25 mouse cellular contexts compared by ENCODE assay signal in genomic region chr8:109662328-109662727, GRCm38 (mm10). TPM values are rescaled to one million over a fixed set of nuclear protein-coding genes. Genes with fewer than 3 reads are reported as not detected.
DNase-seq lines count a peak whose midpoint lies in the region; ATAC-seq and TF ChIP-seq lines count a peak whose summit lies in the region.
"Had no signal": no experiment of that assay in that cellular context is flagged by ENCODE, and none has a peak within 500 bp of the region (broad histone marks: within the 10 kb centered on the region; RNA-seq: fewer than 3 reads in every experiment).

No protein-coding gene starts in this region.

- H3K4me1 ChIP-seq in heart, embryonic 12.5 days (replicated peaks) = no peaks in the 10 kb centered on the region
- no peaks in the 10 kb centered on the region for H3K4me1 ChIP-seq in limb, embryonic 10.5 days
- H3K4me1 ChIP-seq: forebrain, embryonic 10.5 days; forebrain, embryonic 13.5 days; heart, embryonic 13.5 days had no signal

- H3K4me3 ChIP-seq in heart, embryonic 12.5 days = no peak overlapping the region
- no peak overlapping the region for H3K4me3 ChIP-seq in layer of hippocampus, adult 2 months
- H3K4me3 ChIP-seq in limb, embryonic 10.5 days = no peak overlapping the region
- H3K4me3 ChIP-seq: forebrain, embryonic 10.5 days; forebrain, embryonic 13.5 days; heart, embryonic 13.5 days had no signal

- 78% methylated on average over 3 of the region's 3 CpGs for WGBS in heart, embryonic 12.5 days
- WGBS in limb, embryonic 10.5 days = 87% methylated on average over 3 of the region's 3 CpGs

- no peak overlapping the region for H3K4me2 ChIP-seq in heart, embryonic 12.5 days
- H3K4me2 ChIP-seq: forebrain, embryonic 13.5 days; heart, embryonic 13.5 days; hindbrain, embryonic 14.5 days had no signal

- no peaks in the 10 kb centered on the region for H3K9me3 ChIP-seq in heart, embryonic 12.5 days (replicated peaks)
- H3K9me3 ChIP-seq in limb, embryonic 10.5 days (replicated peaks) = no peaks in the 10 kb centered on the region
- H3K9me3 ChIP-seq: forebrain, embryonic 10.5 days; forebrain, embryonic 13.5 days; heart, embryonic 13.5 days had no signal

- DNase-seq in heart, adult 11 months = peak; percentile 9
- DNase-seq in layer of hippocampus, adult 2 months (ENCODE audit: low spot score in 2 of 2) = peak; percentile 73 to 77
- peak; percentile 72 for DNase-seq in layer of hippocampus, adult 9-11 months
- no peak for DNase-seq in cerebellum, postnatal 14 days
- DNase-seq in limb, embryonic 10.5 days (ENCODE audit: low spot score) = no peak
- no peak for DNase-seq in ovary, postnatal 10 days (ENCODE audit: low spot score)
- DNase-seq: adrenal gland, adult 8-10 months; adrenal gland, postnatal 25 days; cerebellum, adult 2 months; cerebellum, adult 9-11 months; cerebellum, postnatal 36 days; gastrocnemius, postnatal 10 days; gastrocnemius, postnatal 36 days; heart, adult 18-20 months; heart, postnatal 14 days; heart, postnatal 4 days had no signal

- H3K27ac ChIP-seq in heart, embryonic 12.5 days (ENCODE audit: poor library complexity, severe bottlenecking) = no peak overlapping the region
- peak overlapping the region; percentile 87 for H3K27ac ChIP-seq in layer of hippocampus, adult 2 months
- no peak overlapping the region for H3K27ac ChIP-seq in limb, embryonic 10.5 days
- H3K27ac ChIP-seq: forebrain, embryonic 10.5 days; forebrain, embryonic 13.5 days; heart, embryonic 13.5 days; hindbrain, embryonic 14.5 days; hindbrain, postnatal 0 days had no signal

- no peak for TF ChIP-seq CTCF in layer of hippocampus, adult 2 months (conservative IDR thresholded peaks at IDR 0.05)

- no peak for ATAC-seq in heart, embryonic 12.5 days (ENCODE audit: insufficient number of reproducible peaks, low FRiP score)
- ATAC-seq: activated CD4-positive, CD25-positive, alpha-beta regulatory T cell, adult 4 months; forebrain, embryonic 13.5 days; forebrain, embryonic 16.5 days; hindbrain, postnatal 0 days had no signal

- H3K36me3 ChIP-seq in heart, embryonic 12.5 days = peaks cover 5% of the 10 kb centered on the region; the same call in 1 of the 2 replicates
- peaks cover 3% of the 10 kb centered on the region for H3K36me3 ChIP-seq in limb, embryonic 10.5 days

- no peak overlapping the region for H3K9ac ChIP-seq in heart, embryonic 12.5 days
- H3K9ac ChIP-seq: forebrain, embryonic 13.5 days; heart, embryonic 13.5 days; hindbrain, embryonic 14.5 days had no signal

- H3K27me3 ChIP-seq in heart, embryonic 12.5 days (replicated peaks) = no peaks in the 10 kb centered on the region
- H3K27me3 ChIP-seq in limb, embryonic 10.5 days (ENCODE audit: low read depth, poor library complexity, severe bottlenecking) = no peaks in the 10 kb centered on the region
- H3K27me3 ChIP-seq: forebrain, embryonic 13.5 days; heart, embryonic 13.5 days had no signal

RNA-seq across cellular contexts. Expression of gene Ist1, which starts 30.7 kb away (rescaled TPM):
- 92.8 and 96.2 TPM in 2 replicates for polyA plus RNA-seq in heart, embryonic 12.5 days (2016; fragmentation: Nextera tagmentation; extraction: Ambion mirVana)
- total RNA-seq in layer of hippocampus, adult 2 months (2021) = 10 to 100 TPM; 87.0 to 94.9 TPM
- 134 and 153 TPM in 2 replicates for polyA plus RNA-seq in limb, embryonic 10.5 days (2016; fragmentation: Nextera tagmentation; extraction: Ambion mirVana)

RNA-seq across cellular contexts. Expression of gene Zfp821, which starts 43.0 kb away (rescaled TPM):
- 25.0 and 26.9 TPM in 2 replicates for polyA plus RNA-seq in heart, embryonic 12.5 days (2016; fragmentation: Nextera tagmentation; extraction: Ambion mirVana)
- 10 to 100 TPM; 47.0 to 47.6 TPM for total RNA-seq in layer of hippocampus, adult 2 months (2021)
- polyA plus RNA-seq in limb, embryonic 10.5 days (2016; fragmentation: Nextera tagmentation; extraction: Ambion mirVana) = 34.8 and 42.5 TPM in 2 replicates

RNA-seq across cellular contexts. Expression of gene Pkd1l3, which starts 48.0 kb away (rescaled TPM):
- 0.05 and 0.32 TPM in 2 replicates for polyA plus RNA-seq in heart, embryonic 12.5 days (2016; fragmentation: Nextera tagmentation; extraction: Ambion mirVana)
- 1 to 10 TPM; 2.3 to 2.8 TPM for total RNA-seq in layer of hippocampus, adult 2 months (2021)
- polyA plus RNA-seq in limb, embryonic 10.5 days (2016; fragmentation: Nextera tagmentation; extraction: Ambion mirVana) = 0.21 and 0.43 TPM in 2 replicates
- total RNA-seq: heart, postnatal 4 days had no signal
- polyA plus RNA-seq: embryonic facial prominence, embryonic 14.5 days had no signal

RNA-seq across cellular contexts. Expression of gene Dhodh, which starts 53.9 kb away (rescaled TPM):
- 35.6 and 38.2 TPM in 2 replicates for polyA plus RNA-seq in heart, embryonic 12.5 days (2016; fragmentation: Nextera tagmentation; extraction: Ambion mirVana)
- total RNA-seq in layer of hippocampus, adult 2 months (2021) = 10 to 100 TPM; 25.6 to 25.9 TPM
- 60.1 and 62.2 TPM in 2 replicates for polyA plus RNA-seq in limb, embryonic 10.5 days (2016; fragmentation: Nextera tagmentation; extraction: Ambion mirVana)

Comparison
In these comparisons a context has a peak if more than half of its experiments do, and no peak if none do; other contexts are left out.
1. DNase-seq: peak in heart, adult 11 months (single experiment), layer of hippocampus, adult 2 months (2 of 2) and layer of hippocampus, adult 9-11 months (single experiment); none in cerebellum, postnatal 14 days (0 of 2), limb, embryonic 10.5 days (single experiment) and ovary, postnatal 10 days (single experiment).